Mouse (Mus musculus): ENCODE measurements at regions not wholly inside any gene's neighbourhood (a gene's known extent, or its start where the extent isn't known, plus 50 kb on each side); places are given as distances from the start of the nearest gene placed in this dataset.
A peak's percentile ranks its signal among the peaks of the same experiment; 100 is the strongest.
"Not testable (repeated sequence)": the region's sequence is repeated elsewhere in the genome, so short reads cannot be mapped to it uniquely, and the experiment has no call there.

GRCm38 (mm10) chr7:139323026-139323425 is 65.9 kb upstream of the Inpp5a start:
- no peak for DNase-seq (ENCODE audit: low spot score)

- DNase-seq (ENCODE audit: low spot score): no peak
Observed at GRCm38 (mm10) chr7:139327030-139327429, 61.9 kb upstream of the Inpp5a start.

DNA sequence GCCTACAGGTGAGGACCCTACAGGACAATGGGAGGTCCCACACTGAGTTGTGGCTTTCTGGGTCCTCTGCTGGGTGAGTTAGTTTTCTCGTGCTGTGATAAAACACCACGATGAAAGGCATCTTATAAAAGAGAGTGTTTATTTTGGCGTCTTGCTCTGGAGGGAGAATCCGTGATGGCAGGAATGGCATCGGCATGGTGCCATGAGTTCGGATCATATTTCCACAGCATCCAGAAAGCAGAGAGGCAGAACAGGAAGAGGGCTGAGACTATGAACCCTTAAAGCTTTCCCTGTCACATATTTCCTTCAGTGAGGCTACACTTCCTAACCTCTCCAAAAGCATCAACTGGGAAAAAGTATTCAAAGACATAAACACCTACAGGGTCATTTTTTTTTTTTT is 56.1 kb upstream of the Inpp5a start:
- DNase-seq (ENCODE audit: low spot score): peak; percentile 26

- not testable (repeated sequence) for DNase-seq (ENCODE audit: low spot score)
Observed at GRCm38 (mm10) chr7:139337998-139338397, 50.9 kb upstream of the Inpp5a start.

All from urinary bladder, postnatal 14 days (tissue).